Mouse (Mus musculus) lung, embryonic 15.5 days (tissue): ENCODE data around the gene Gm13278. TPM values are rescaled to one million over a fixed set of nuclear protein-coding genes. Genes with fewer than 3 reads are reported as not detected.

Experiments used
- ATAC-seq: fragments of 200-750 bp; cut with Nextera tagmentation; 2 replicates; pipeline ENCODE4 v1.8.0; 2017; ENCODE audit warnings: moderate number of reproducible peaks, borderline replicate concordance; ENCODE audit not compliant: low FRiP score, low TSS enrichment; ENCODE audit errors: extremely low read depth
- H3K27ac ChIP-seq: fragments of 300-500 bp; sonication (generic); 2 replicates; pipeline ENCODE4 v1.5.1; 2015; ENCODE audit warnings: moderate library complexity, mild to moderate bottlenecking, inconsistent platforms
- H3K27me3 ChIP-seq: fragments of 300-500 bp; sonication (generic); 2 replicates; pipeline ENCODE4 v1.6.1; 2015; ENCODE audit warnings: inconsistent platforms
- H3K36me3 ChIP-seq: fragments of 300-500 bp; sonication (generic); 2 replicates; pipeline ENCODE4 v1.6.1; 2015; ENCODE audit warnings: inconsistent platforms
- H3K4me1 ChIP-seq: fragments of 300-500 bp; sonication (generic); 2 replicates; pipeline ENCODE4 v1.6.1; 2015; ENCODE audit warnings: inconsistent platforms
- H3K4me2 ChIP-seq: fragments of 300-500 bp; sonication (generic); 2 replicates; pipeline ENCODE4 v1.6.1; 2015; ENCODE audit warnings: inconsistent platforms, mild to moderate bottlenecking, moderate library complexity
- H3K4me3 ChIP-seq: fragments of 300-500 bp; sonication (generic); 2 replicates; pipeline ENCODE4 v1.5.1; 2015; ENCODE audit warnings: mild to moderate bottlenecking, inconsistent platforms
- H3K9ac ChIP-seq: fragments of 300-500 bp; sonication (generic); 2 replicates; pipeline ENCODE4 v1.6.1; 2015; ENCODE audit warnings: inconsistent platforms
- H3K9me3 ChIP-seq: fragments of 300-500 bp; sonication (generic); 2 replicates; pipeline ENCODE4 v1.6.1; 2016; ENCODE audit warnings: inconsistent platforms
- WGBS: fragments of 180-500 bp; shearing (Covaris S2); methylation state at CpG from one replicate; pipeline ENCODE4 v1.1.7; 2015; 5-methylcytosine and 5-hydroxymethylcytosine counted together
- polyA plus RNA-seq: library from polyadenylated mRNA; unstranded; fragments of >200 nt; fragmentation: Nextera tagmentation; extraction: Ambion mirVana; gene quantifications from 2 replicates; pipeline ENCODE4 v1.2.1, GENCODE M21; 2015

The Gm13278 gene
- polyA plus RNA-seq, 1 experiment from 2014 or later, result not detected

GRCm38 (mm10) chr4:88841438-88841911 is 50.1 kb downstream of the Gm13278 start, which contains the start of gene Ifna4:
Ifna4 (plus strand) TSS chr4:88841861.
- no peaks in the 10 kb centered on the region for H3K4me1 ChIP-seq
- ATAC-seq, result no peak
- H3K27ac ChIP-seq, result no peak within 1 kb of the TSS
- H3K9me3 ChIP-seq, result no peaks in the 10 kb centered on the region
- 38% methylated on average over 2 of the region's 2 CpGs for WGBS
- H3K36me3 ChIP-seq, result no peaks in the 10 kb centered on the region
- H3K4me3 ChIP-seq, result no peak within 1 kb of the TSS
- H3K27me3 ChIP-seq, result no peaks in the 10 kb centered on the region; the same call in 1 of the 2 replicates
- no peak within 1 kb of the TSS for H3K4me2 ChIP-seq
- H3K9ac ChIP-seq, result no peak within 1 kb of the TSS

Other genes with a start within 250 kb of the Gm13278 start
- gene Ifna15, start 233.3 kb upstream of the Gm13278 start, polyA plus RNA-seq, result not detected in 2 replicates
- gene Ifna14, start 219.8 kb upstream of the Gm13278 start, polyA plus RNA-seq, result not detected in 2 replicates
- gene Ifna9, start 199.2 kb upstream of the Gm13278 start, polyA plus RNA-seq, result not detected in 2 replicates
- not detected in 2 replicates for gene Ifna12, start 188.2 kb upstream of the Gm13278 start, polyA plus RNA-seq
- not detected in 2 replicates for gene C87499, start 157.1 kb upstream of the Gm13278 start, polyA plus RNA-seq
- not detected in 2 replicates for gene Ifna13, start 147.1 kb upstream of the Gm13278 start, polyA plus RNA-seq
- not detected in 2 replicates for gene Ifna16, start 114.6 kb upstream of the Gm13278 start, polyA plus RNA-seq
- gene Ifna2, start 107.6 kb upstream of the Gm13278 start, polyA plus RNA-seq, result not detected in 2 replicates
- not detected in 2 replicates for gene Ifnab, start 100.2 kb upstream of the Gm13278 start, polyA plus RNA-seq
- gene Gm26566, start 69.7 kb upstream of the Gm13278 start, polyA plus RNA-seq, result 1.1 and 1.7 TPM in 2 replicates
- gene Klhl9, start 69.1 kb upstream of the Gm13278 start, polyA plus RNA-seq, result 93.3 and 96.3 TPM in 2 replicates
- not detected in 2 replicates for gene Gm13271, start 36.7 kb upstream of the Gm13278 start, polyA plus RNA-seq
- gene Gm13283, start 31.4 kb upstream of the Gm13278 start, polyA plus RNA-seq, result 0.21 and 0.68 TPM in 2 replicates
- 0.22 and 0.74 TPM in 2 replicates for gene Gm13290, start 17.7 kb upstream of the Gm13278 start, polyA plus RNA-seq
- gene Gm13289, start 14.6 kb upstream of the Gm13278 start, polyA plus RNA-seq, result not detected in 2 replicates
- 0.39 TPM in 1 of 2 replicates, not detected in the other for gene Gm13272, start 11.7 kb upstream of the Gm13278 start, polyA plus RNA-seq
- 0.66 TPM in 1 of 2 replicates, not detected in the other for gene Ifnz, start 9.4 kb upstream of the Gm13278 start, polyA plus RNA-seq
- not detected in 2 replicates for gene Gm13276, start 5.8 kb upstream of the Gm13278 start, polyA plus RNA-seq
- gene Gm13277, start 2.9 kb upstream of the Gm13278 start, polyA plus RNA-seq, result not detected in 2 replicates
- not detected in 2 replicates for gene Gm13275, start 2.9 kb downstream of the Gm13278 start, polyA plus RNA-seq
- not detected in 2 replicates for gene Gm13279, start 5.8 kb downstream of the Gm13278 start, polyA plus RNA-seq
- gene Gm13285, start 8.1 kb downstream of the Gm13278 start, polyA plus RNA-seq, result 1.5 and 1.7 TPM in 2 replicates
- not detected in 2 replicates for gene Gm13287, start 11.7 kb downstream of the Gm13278 start, polyA plus RNA-seq
- gene Gm13288, start 14.0 kb downstream of the Gm13278 start, polyA plus RNA-seq, result 0.11 TPM in 1 of 2 replicates, not detected in the other
- gene Ifna7, start 24.7 kb downstream of the Gm13278 start, polyA plus RNA-seq, result not detected in 2 replicates
- gene Ifna11, start 28.4 kb downstream of the Gm13278 start, polyA plus RNA-seq, result not detected in 2 replicates
- not detected in 2 replicates for gene Ifna6, start 35.9 kb downstream of the Gm13278 start, polyA plus RNA-seq
- not detected in 2 replicates for gene Ifna5, start 44.0 kb downstream of the Gm13278 start, polyA plus RNA-seq
- gene Ifna4, start 50.3 kb downstream of the Gm13278 start, polyA plus RNA-seq, result not detected in 2 replicates
- not detected in 2 replicates for gene Ifna1, start 58.5 kb downstream of the Gm13278 start, polyA plus RNA-seq
- gene Ifne, start 88.7 kb downstream of the Gm13278 start, polyA plus RNA-seq, result not detected in 2 replicates